Mouse (Mus musculus): ENCODE data around the gene Surf2. TPM values are rescaled to one million over a fixed set of nuclear protein-coding genes. Genes with fewer than 3 reads are reported as not detected.
"Not testable (repeated sequence)": the region's sequence is repeated elsewhere in the genome, so short reads cannot be mapped to it uniquely, and the experiment has no call there.

Surf2 gene
- total RNA-seq (2012; rRNA removed) = 32.3 and 35.8 TPM in 2 replicates

DNA sequence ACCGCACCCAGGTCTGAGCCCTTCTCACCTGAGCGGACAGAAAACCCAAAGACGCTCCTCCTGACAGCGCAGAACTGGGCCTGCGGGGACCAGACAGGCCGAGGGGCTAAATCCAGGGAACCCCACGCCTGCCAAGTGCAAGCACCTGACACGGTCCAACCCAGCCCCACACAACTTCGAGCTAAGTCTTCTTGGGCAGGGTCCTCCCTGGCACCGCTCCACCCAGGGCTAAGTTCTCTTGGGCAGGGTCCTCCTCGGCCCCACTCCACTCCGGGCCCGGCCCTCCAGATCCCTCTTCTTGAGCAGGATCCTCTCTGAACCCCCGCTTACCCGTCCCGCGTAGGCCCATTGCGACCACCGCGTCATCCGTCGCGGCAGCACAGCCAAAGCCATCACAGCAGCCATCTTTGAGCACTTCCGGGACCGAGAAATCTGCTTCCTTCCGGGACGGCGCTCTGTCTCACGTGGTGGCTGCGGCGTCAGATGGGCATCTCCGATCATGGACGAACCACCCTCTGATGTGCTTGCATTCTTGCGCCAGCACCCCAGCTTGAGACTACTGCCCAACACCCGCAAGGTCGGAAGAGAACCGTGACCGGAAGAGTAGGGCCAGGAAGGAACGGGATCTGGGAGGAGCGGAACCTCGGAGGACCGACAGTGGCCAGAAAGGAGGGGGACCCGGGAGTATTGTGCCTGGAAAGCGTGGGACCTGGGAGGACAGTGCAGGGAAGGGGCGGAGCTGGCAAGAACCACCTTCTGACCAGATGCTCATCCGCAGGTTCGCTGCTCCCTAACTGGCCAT is at the start of gene Surf2, which contains the start of gene Surf1:
TSS of gene Surf2 (plus strand) at position 441 of the 802 bp plus-strand sequence.
TSS of gene Surf1 (minus strand) at position 604 of the 802 bp plus-strand sequence.
- Histone ChIP-seq H3K36me3 (ENCODE audit: control insufficient read depth, insufficient read depth, low read length, poor library complexity, severe bottlenecking) (peaks cover 68% of the 10 kb centered on the region), H3K27ac (ENCODE audit: insufficient read depth, low read depth, low read length, poor library complexity, severe bottlenecking) (0 out of 2 replicates have a peak within 1 kb of the TSS, but pooled peaks have one; percentile 3), H3K9ac (ENCODE audit: insufficient read depth, low read depth, low read length, poor library complexity, severe bottlenecking) (peak within 1 kb of the TSS; percentile 78), H3K9me3 (ENCODE audit: control insufficient read depth, insufficient read depth, low read depth, low read length) (no peaks in the 10 kb centered on the region), H3K4me3 (ENCODE audit: insufficient read depth in 1 of 2, low read depth in 1 of 2, low read length in 2 of 2, poor library complexity in 1 of 2, severe bottlenecking in 1 of 2) (peak within 1 kb of the TSS; percentile 69 to 86), H3K4me1 (ENCODE audit: control insufficient read depth in 2 of 2, insufficient read depth in 2 of 2, low read length in 2 of 2, poor library complexity in 1 of 2) (peaks cover 0 to 6% of the 10 kb centered on the region in 2 experiments; a peak in 1 of 4 replicates)
- in situ Hi-C loops (cut with MboI; ENCODE audit: low sequenced_read_pairs in 2 of 2, unreplicated experiment in 2 of 2) = loop anchor here in 1 of 2 experiments (25.0 kb wide), 1 partner anchor 479 kb away; the partner anchor contains the start of gene Sec16a
- no peak for DNase-seq (ENCODE audit: low read depth, low spot score)
- TF ChIP-seq MAFK (IDR thresholded peaks at IDR 0.05; ENCODE audit: insufficient read depth, low read depth, low read length) = no peak
- no peak for TF ChIP-seq CHD2 (IDR thresholded peaks at IDR 0.05; ENCODE audit: low read depth, low read length)
- no peak for TF ChIP-seq HCFC1 (IDR thresholded peaks at IDR 0.05; ENCODE audit: borderline replicate concordance, insufficient read depth, low read length)
- no peak for TF ChIP-seq ZC3H11A (IDR thresholded peaks at IDR 0.05; ENCODE audit: borderline replicate concordance, low read depth, low read length)
- TF ChIP-seq ZNF384 (IDR thresholded peaks at IDR 0.05; ENCODE audit: low read depth, low read length) = no peak

DNA sequence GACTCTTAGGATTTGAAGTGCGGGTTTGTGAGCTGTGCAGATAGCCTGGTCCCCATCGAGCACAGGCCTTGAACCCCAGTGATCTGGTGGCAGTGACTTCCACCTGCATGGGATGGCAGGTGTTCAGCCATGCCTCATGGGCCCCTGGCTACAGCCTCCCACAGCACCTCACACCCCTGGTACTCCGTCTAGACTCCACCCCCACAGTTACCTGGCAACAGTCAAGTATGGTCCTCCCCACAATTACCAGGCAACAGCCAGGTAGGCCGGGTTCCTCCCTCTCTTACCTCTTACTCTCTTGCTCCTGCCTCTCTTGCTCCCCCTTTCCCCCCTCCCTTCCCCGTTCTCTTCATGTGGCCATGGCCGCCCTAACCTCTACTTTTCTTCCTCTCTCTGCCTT is 45.5 kb upstream of the Surf2 start:
- Histone ChIP-seq H3K4me1 (ENCODE audit: control insufficient read depth in 2 of 2, insufficient read depth in 2 of 2, low read length in 2 of 2, poor library complexity in 1 of 2) (no peaks in the 10 kb centered on the region), H3K4me3 (ENCODE audit: insufficient read depth in 1 of 2, low read depth in 1 of 2, low read length in 2 of 2, poor library complexity in 1 of 2, severe bottlenecking in 1 of 2) (peak overlapping the region; percentile 44 to 51), H3K9ac (ENCODE audit: insufficient read depth, low read depth, low read length, poor library complexity, severe bottlenecking) (no peak overlapping the region), H3K27ac (ENCODE audit: insufficient read depth, low read depth, low read length, poor library complexity, severe bottlenecking) (no peak overlapping the region), H3K36me3 (ENCODE audit: control insufficient read depth, insufficient read depth, low read length, poor library complexity, severe bottlenecking) (no peaks in the 10 kb centered on the region), H3K9me3 (ENCODE audit: control insufficient read depth, insufficient read depth, low read depth, low read length) (no peaks in the 10 kb centered on the region)
- DNase-seq (ENCODE audit: low read depth, low spot score) = no peak
- in situ Hi-C loops (cut with MboI; ENCODE audit: low sequenced_read_pairs in 2 of 2, unreplicated experiment in 2 of 2) = no loop called here
- TF ChIP-seq CHD2 (IDR thresholded peaks at IDR 0.05; ENCODE audit: low read depth, low read length) (no peak), MAFK (IDR thresholded peaks at IDR 0.05; ENCODE audit: insufficient read depth, low read depth, low read length) (no peak), HCFC1 (IDR thresholded peaks at IDR 0.05; ENCODE audit: borderline replicate concordance, insufficient read depth, low read length) (no peak), ZC3H11A (IDR thresholded peaks at IDR 0.05; ENCODE audit: borderline replicate concordance, low read depth, low read length) (no peak), ZNF384 (IDR thresholded peaks at IDR 0.05; ENCODE audit: low read depth, low read length) (no peak)

DNA sequence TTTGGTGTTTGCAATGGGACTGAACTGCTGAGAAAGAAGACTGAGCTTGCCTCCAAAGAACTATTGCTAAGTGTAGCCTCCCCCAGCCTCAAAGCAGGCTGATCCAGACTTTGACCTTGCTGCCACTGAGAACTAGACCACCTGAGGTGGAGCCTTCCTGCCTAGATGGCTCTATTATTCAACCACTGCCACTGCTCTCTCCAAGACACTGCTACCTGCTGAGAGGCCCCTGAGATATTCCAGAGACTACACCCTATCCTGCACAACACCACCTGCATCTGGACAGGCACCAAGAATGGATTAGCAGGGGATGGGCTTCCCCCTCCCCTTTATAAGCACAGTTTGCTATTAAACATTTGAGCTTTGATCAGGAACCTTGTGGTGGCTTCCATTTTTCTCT is 37.6 kb upstream of the Surf2 start:
- TF ChIP-seq HCFC1 (IDR thresholded peaks at IDR 0.05; ENCODE audit: borderline replicate concordance, insufficient read depth, low read length) (no peak), ZC3H11A (IDR thresholded peaks at IDR 0.05; ENCODE audit: borderline replicate concordance, low read depth, low read length) (no peak), ZNF384 (IDR thresholded peaks at IDR 0.05; ENCODE audit: low read depth, low read length) (no peak), CHD2 (IDR thresholded peaks at IDR 0.05; ENCODE audit: low read depth, low read length) (no peak), MAFK (IDR thresholded peaks at IDR 0.05; ENCODE audit: insufficient read depth, low read depth, low read length) (no peak)
- no peak for DNase-seq (ENCODE audit: low read depth, low spot score)
- H3K4me3 ChIP-seq (ENCODE audit: insufficient read depth in 1 of 2, low read depth in 1 of 2, low read length in 2 of 2, poor library complexity in 1 of 2, severe bottlenecking in 1 of 2) = no peak overlapping the region
- no peak overlapping the region for H3K9ac ChIP-seq (ENCODE audit: insufficient read depth, low read depth, low read length, poor library complexity, severe bottlenecking)
- no peak overlapping the region for H3K27ac ChIP-seq (ENCODE audit: insufficient read depth, low read depth, low read length, poor library complexity, severe bottlenecking)
- peaks cover 3% of the 10 kb centered on the region; the same call in 1 of the 2 replicates for H3K36me3 ChIP-seq (ENCODE audit: control insufficient read depth, insufficient read depth, low read length, poor library complexity, severe bottlenecking)
- in situ Hi-C loops (cut with MboI; ENCODE audit: low sequenced_read_pairs in 2 of 2, unreplicated experiment in 2 of 2) = no loop called here
- peaks cover 7% of the 10 kb centered on the region for H3K9me3 ChIP-seq (ENCODE audit: control insufficient read depth, insufficient read depth, low read depth, low read length)
- H3K4me1 ChIP-seq (ENCODE audit: control insufficient read depth in 2 of 2, insufficient read depth in 2 of 2, low read length in 2 of 2, poor library complexity in 1 of 2) = no peaks in the 10 kb centered on the region

DNA sequence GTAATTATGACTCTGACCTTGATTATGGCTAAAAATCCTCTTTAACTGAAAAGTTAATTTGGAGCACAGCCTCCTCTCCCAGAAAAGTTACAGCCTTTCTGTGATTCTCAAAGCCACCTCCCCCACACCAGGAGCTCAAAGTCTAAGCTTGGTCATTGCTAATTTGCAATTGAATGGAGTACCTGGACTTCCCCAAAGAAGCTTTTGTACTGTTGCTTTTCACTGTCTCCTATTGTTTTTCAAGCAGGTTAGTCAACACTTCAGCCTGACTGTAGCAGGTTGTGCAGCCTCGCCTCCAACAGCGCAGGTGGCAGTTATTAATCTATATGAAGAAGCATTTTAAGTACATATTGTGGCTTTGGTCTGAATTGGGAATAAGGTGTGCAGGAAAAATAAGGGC is 30.6 kb upstream of the Surf2 start:
- H3K9ac ChIP-seq (ENCODE audit: insufficient read depth, low read depth, low read length, poor library complexity, severe bottlenecking); in situ Hi-C loops (cut with MboI; ENCODE audit: low sequenced_read_pairs in 2 of 2, unreplicated experiment in 2 of 2); H3K4me1 ChIP-seq (ENCODE audit: control insufficient read depth in 2 of 2, insufficient read depth in 2 of 2, low read length in 2 of 2, poor library complexity in 1 of 2); H3K4me3 ChIP-seq (ENCODE audit: insufficient read depth in 1 of 2, low read depth in 1 of 2, low read length in 2 of 2, poor library complexity in 1 of 2, severe bottlenecking in 1 of 2); DNase-seq (ENCODE audit: low read depth, low spot score): not testable (repeated sequence)
- Histone ChIP-seq H3K9me3 (ENCODE audit: control insufficient read depth, insufficient read depth, low read depth, low read length) (peaks cover 13% of the 10 kb centered on the region), H3K36me3 (ENCODE audit: control insufficient read depth, insufficient read depth, low read length, poor library complexity, severe bottlenecking) (peaks cover 28% of the 10 kb centered on the region), H3K27ac (ENCODE audit: insufficient read depth, low read depth, low read length, poor library complexity, severe bottlenecking) (peak overlapping the region; percentile 95; the same call in 1 of the 2 replicates)

DNA sequence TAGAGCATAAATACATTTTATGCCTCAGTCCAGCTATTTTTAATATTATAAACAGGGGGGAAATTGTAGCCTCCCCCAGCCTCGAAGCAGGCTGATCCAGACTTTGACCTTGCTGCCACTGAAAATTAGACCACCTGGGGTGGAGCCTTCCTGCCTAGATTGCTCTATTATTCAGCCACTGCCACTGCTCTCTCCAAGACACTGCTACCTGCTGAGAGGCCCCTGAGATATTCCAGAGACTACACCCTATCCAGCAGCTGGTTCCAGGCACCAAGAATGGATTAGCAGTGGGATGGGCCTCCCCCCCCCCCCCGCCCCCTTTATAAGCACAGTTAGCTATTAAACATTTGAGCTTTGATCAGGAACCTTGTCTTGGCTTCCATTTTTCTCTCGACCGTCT is 30.0 kb upstream of the Surf2 start:
- H3K4me1 ChIP-seq (ENCODE audit: control insufficient read depth in 2 of 2, insufficient read depth in 2 of 2, low read length in 2 of 2, poor library complexity in 1 of 2); H3K9ac ChIP-seq (ENCODE audit: insufficient read depth, low read depth, low read length, poor library complexity, severe bottlenecking); in situ Hi-C loops (cut with MboI; ENCODE audit: low sequenced_read_pairs in 2 of 2, unreplicated experiment in 2 of 2); DNase-seq (ENCODE audit: low read depth, low spot score); H3K4me3 ChIP-seq (ENCODE audit: insufficient read depth in 1 of 2, low read depth in 1 of 2, low read length in 2 of 2, poor library complexity in 1 of 2, severe bottlenecking in 1 of 2): not testable (repeated sequence)
- peaks cover 13% of the 10 kb centered on the region for H3K9me3 ChIP-seq (ENCODE audit: control insufficient read depth, insufficient read depth, low read depth, low read length)
- peak overlapping the region; percentile 95; the same call in 1 of the 2 replicates for H3K27ac ChIP-seq (ENCODE audit: insufficient read depth, low read depth, low read length, poor library complexity, severe bottlenecking)
- peaks cover 33% of the 10 kb centered on the region for H3K36me3 ChIP-seq (ENCODE audit: control insufficient read depth, insufficient read depth, low read length, poor library complexity, severe bottlenecking)

Measured in ES-E14 (cell line).